Mouse (Mus musculus) kidney, embryonic 16.5 days (tissue): ENCODE measurements around the gene Lysmd1. TPM values are rescaled to one million over a fixed set of nuclear protein-coding genes. Genes with fewer than 3 reads are reported as not detected.
A peak's percentile ranks its signal among the peaks of the same experiment; 100 is the strongest.
"Not testable (repeated sequence)": the region's sequence is repeated elsewhere in the genome, so short reads cannot be mapped to it uniquely, and the experiment has no call there.

Source experiments
- ATAC-seq: fragments of 200-750 bp; cut with Nextera tagmentation; 2 replicates; pipeline ENCODE4 v1.8.0; 2017; ENCODE audit warnings: moderate TSS enrichment; ENCODE audit not compliant: low FRiP score, low TSS enrichment
- H3K27ac ChIP-seq: fragments of 300-500 bp; sonication (generic); 2 replicates; pipeline ENCODE4 v1.5.1; 2014; ENCODE audit warnings: low read length
- H3K27me3 ChIP-seq: fragments of 300-500 bp; sonication (generic); 2 replicates; pipeline ENCODE4 v1.6.1; 2014; ENCODE audit warnings: low read length, control low read depth, mixed read lengths; ENCODE audit not compliant: insufficient read depth
- H3K36me3 ChIP-seq: fragments of 300-500 bp; sonication (generic); 2 replicates; pipeline ENCODE4 v1.6.1; 2014; ENCODE audit warnings: low read length, control low read depth, mixed read lengths; ENCODE audit not compliant: insufficient read depth
- H3K4me1 ChIP-seq: fragments of 300-500 bp; sonication (generic); 2 replicates; pipeline ENCODE4 v1.6.1; 2014; ENCODE audit warnings: low read length, control low read depth, mixed read lengths; ENCODE audit not compliant: insufficient read depth
- H3K4me2 ChIP-seq: fragments of 300-500 bp; sonication (generic); replicated peaks from 2 replicates; pipeline ENCODE4 v1.6.1; 2014; ENCODE audit warnings: low read depth, low read length
- H3K4me3 ChIP-seq: fragments of 300-500 bp; sonication (generic); 2 replicates; pipeline ENCODE4 v1.5.1; 2014; ENCODE audit warnings: mild to moderate bottlenecking, low read length
- H3K9ac ChIP-seq: fragments of 300-500 bp; sonication (generic); replicated peaks from 2 replicates; pipeline ENCODE4 v1.6.1; 2014; ENCODE audit warnings: low read length
- H3K9me3 ChIP-seq: fragments of 300-500 bp; sonication (generic); 2 replicates; pipeline ENCODE4 v1.6.1; 2016; ENCODE audit warnings: low read length, control low read depth
- WGBS: fragments of 180-500 bp; shearing (Covaris S2); extraction: QIAGEN DNeasy Blood & Tissue Kit; methylation state at CpG from one replicate; pipeline ENCODE4 v1.1.7; 2014; 5-methylcytosine and 5-hydroxymethylcytosine counted together
- polyA plus RNA-seq: library from polyadenylated mRNA; unstranded; fragments of >200 nt; fragmentation: Nextera tagmentation; extraction: Ambion mirVana; gene quantifications from 2 replicates; pipeline ENCODE4 v1.2.1, GENCODE M21; 2015

The Lysmd1 gene
- polyA plus RNA-seq: 15.3 and 17.3 TPM in 2 replicates

GRCm38 (mm10) chr3:95133680-95134101 lies at the start of gene Lysmd1, which contains the start of gene Scnm1:
Gene Lysmd1 (plus strand): TSS chr3:95134088.
Gene Scnm1 (minus strand): TSS chr3:95134011.
- H3K9me3 ChIP-seq: no peaks in the 10 kb centered on the region
- H3K4me1 ChIP-seq: peaks cover 16% of the 10 kb centered on the region
- peak within 1 kb of the TSS; percentile 77 for H3K9ac ChIP-seq
- peak; percentile 91 for ATAC-seq
- H3K4me2 ChIP-seq: peak within 1 kb of the TSS; percentile 69
- H3K36me3 ChIP-seq: no peaks in the 10 kb centered on the region; the same call in 1 of the 2 replicates
- H3K4me3 ChIP-seq: peak within 1 kb of the TSS; percentile 70
- H3K27me3 ChIP-seq: no peaks in the 10 kb centered on the region
- WGBS: 0% methylated on average over 20 of the region's 20 CpGs
- peak within 1 kb of the TSS; percentile 81 for H3K27ac ChIP-seq

- Histone ChIP-seq H3K27ac (no peak overlapping the region), H3K4me2 (no peak overlapping the region), H3K9me3 (no peaks in the 10 kb centered on the region), H3K4me3 (no peak overlapping the region), H3K9ac (no peak overlapping the region), H3K4me1 (no peaks in the 10 kb centered on the region), H3K27me3 (no peaks in the 10 kb centered on the region), H3K36me3 (0 out of 2 replicates have a peak, but pooled peaks cover 6% of the 10 kb centered on the region)
- no peak for ATAC-seq
- WGBS: 96% methylated on average over 1 of the region's 1 CpGs
Observed at GRCm38 (mm10) chr3:95088071-95088470, 45.8 kb upstream of the Lysmd1 start.

- no peak overlapping the region for H3K9ac ChIP-seq
- 34% methylated on average over 2 of the region's 2 CpGs for WGBS
- H3K9me3 ChIP-seq: no peaks in the 10 kb centered on the region
- peaks cover 6% of the 10 kb centered on the region; the same call in 1 of the 2 replicates for H3K36me3 ChIP-seq
- H3K4me1 ChIP-seq: peaks cover 9% of the 10 kb centered on the region
- no peaks in the 10 kb centered on the region for H3K27me3 ChIP-seq
- H3K4me2 ChIP-seq: no peak overlapping the region
- no peak overlapping the region for H3K27ac ChIP-seq
- ATAC-seq: no peak
- no peak overlapping the region for H3K4me3 ChIP-seq
Observed at GRCm38 (mm10) chr3:95100854-95101253, 33.0 kb upstream of the Lysmd1 start.

- Histone ChIP-seq H3K27me3 (no peaks in the 10 kb centered on the region), H3K36me3 (0 out of 2 replicates have a peak, but pooled peaks cover 3% of the 10 kb centered on the region), H3K9ac (peak overlapping the region; percentile 97), H3K27ac (no peak overlapping the region), H3K4me1 (peaks cover 9% of the 10 kb centered on the region), H3K9me3 (no peaks in the 10 kb centered on the region), H3K4me3 (peak overlapping the region; percentile 100), H3K4me2 (peak overlapping the region; percentile 77)
- 55% methylated on average over 4 of the region's 4 CpGs for WGBS
- no peak for ATAC-seq
Observed at GRCm38 (mm10) chr3:95105121-95105520, 28.8 kb upstream of the Lysmd1 start.

GRCm38 (mm10) chr3:95105586-95106337 lies 28.1 kb upstream of the Lysmd1 start:
- 0% methylated on average over 16 of the region's 16 CpGs for WGBS
- Histone ChIP-seq H3K4me2 (peak overlapping the region; percentile 77), H3K4me3 (peak overlapping the region; percentile 100), H3K9me3 (no peaks in the 10 kb centered on the region), H3K9ac (peak overlapping the region; percentile 97), H3K4me1 (peaks cover 9% of the 10 kb centered on the region), H3K36me3 (0 out of 2 replicates have a peak, but pooled peaks cover 3% of the 10 kb centered on the region), H3K27ac (peak overlapping the region; percentile 89), H3K27me3 (no peaks in the 10 kb centered on the region)
- no peak for ATAC-seq

- peak within 1 kb of the TSS; percentile 77 for H3K4me2 ChIP-seq
- peak; percentile 92 for ATAC-seq
- peak within 1 kb of the TSS; percentile 100 for H3K4me3 ChIP-seq
- H3K4me1 ChIP-seq: peaks cover 9% of the 10 kb centered on the region
- WGBS: under 1% methylated on average over 51 of the region's 51 CpGs
- H3K27me3 ChIP-seq: no peaks in the 10 kb centered on the region
- H3K27ac ChIP-seq: peak within 1 kb of the TSS; percentile 89
- peak within 1 kb of the TSS; percentile 97 for H3K9ac ChIP-seq
- no peaks in the 10 kb centered on the region for H3K9me3 ChIP-seq
- H3K36me3 ChIP-seq: 0 out of 2 replicates have a peak, but pooled peaks cover 3% of the 10 kb centered on the region
Observed at GRCm38 (mm10) chr3:95106338-95107117, 27.4 kb upstream of the Lysmd1 start, which contains the start of gene Pip5k1a. Gene Pip5k1a (minus strand): TSS chr3:95106930.

GRCm38 (mm10) chr3:95107308-95107707 lies 26.6 kb upstream of the Lysmd1 start:
- Histone ChIP-seq H3K4me3 (peak overlapping the region; percentile 100), H3K4me2 (peak overlapping the region; percentile 61), H3K4me1 (peaks cover 13% of the 10 kb centered on the region)
- not testable (repeated sequence) for H3K36me3 ChIP-seq, H3K9ac ChIP-seq, H3K27ac ChIP-seq, H3K27me3 ChIP-seq, H3K9me3 ChIP-seq, ATAC-seq

GRCm38 (mm10) chr3:95107898-95108297 lies 26.0 kb upstream of the Lysmd1 start:
- Histone ChIP-seq H3K27ac (no peak overlapping the region), H3K4me1 (peaks cover 18% of the 10 kb centered on the region), H3K9me3 (no peaks in the 10 kb centered on the region), H3K4me2 (no peak overlapping the region), H3K9ac (no peak overlapping the region), H3K4me3 (no peak overlapping the region), H3K27me3 (no peaks in the 10 kb centered on the region), H3K36me3 (no peaks in the 10 kb centered on the region)
- ATAC-seq: no peak
- 81% methylated on average over 2 of the region's 2 CpGs for WGBS

GRCm38 (mm10) chr3:95110911-95111726 lies 22.8 kb upstream of the Lysmd1 start, which contains the start of gene Vps72:
Gene Vps72 (plus strand): TSS chr3:95111022.
- Histone ChIP-seq H3K9ac (peak within 1 kb of the TSS; percentile 93), H3K36me3 (peaks cover 6% of the 10 kb centered on the region; the same call in 1 of the 2 replicates), H3K4me1 (peaks cover 9% of the 10 kb centered on the region), H3K4me3 (peak within 1 kb of the TSS; percentile 85), H3K4me2 (peak within 1 kb of the TSS; percentile 55), H3K27me3 (no peaks in the 10 kb centered on the region), H3K27ac (peak within 1 kb of the TSS; percentile 98), H3K9me3 (no peaks in the 10 kb centered on the region)
- WGBS: under 1% methylated on average over 54 of the region's 54 CpGs
- ATAC-seq: peak; percentile 73
